Mouse (Mus musculus) intestine, embryonic 15.5 days (tissue): ENCODE data around the gene Foxl1. TPM values are rescaled to one million over a fixed set of nuclear protein-coding genes. Genes with fewer than 3 reads are reported as not detected.

Experiments
- ATAC-seq: fragments of 200-750 bp; cut with Nextera tagmentation; 2 replicates; pipeline ENCODE4 v1.8.0; 2017; ENCODE audit warnings: moderate TSS enrichment, moderate library complexity
- H3K27ac ChIP-seq: fragments of 300-500 bp; sonication (generic); 2 replicates; pipeline ENCODE4 v1.5.1; 2015; ENCODE audit warnings: mild to moderate bottlenecking, inconsistent platforms
- H3K27me3 ChIP-seq: fragments of 300-500 bp; sonication (generic); replicated peaks from 2 replicates; pipeline ENCODE4 v1.6.1; 2015; ENCODE audit warnings: inconsistent platforms
- H3K36me3 ChIP-seq: fragments of 300-500 bp; sonication (generic); 2 replicates; pipeline ENCODE4 v1.6.1; 2015; ENCODE audit warnings: inconsistent platforms
- H3K4me1 ChIP-seq: fragments of 300-500 bp; sonication (generic); replicated peaks from 2 replicates; pipeline ENCODE4 v1.6.1; 2015; ENCODE audit warnings: inconsistent platforms
- H3K4me2 ChIP-seq: fragments of 300-500 bp; sonication (generic); replicated peaks from 2 replicates; pipeline ENCODE4 v1.6.1; 2015; ENCODE audit warnings: mild to moderate bottlenecking, inconsistent platforms
- H3K4me3 ChIP-seq: fragments of 300-500 bp; sonication (generic); replicated peaks from 2 replicates; pipeline ENCODE4 v1.5.1; 2015; ENCODE audit warnings: inconsistent platforms
- H3K9ac ChIP-seq: fragments of 300-500 bp; sonication (generic); 2 replicates; pipeline ENCODE4 v1.6.1; 2015; ENCODE audit warnings: inconsistent platforms
- H3K9me3 ChIP-seq: fragments of 300-500 bp; sonication (generic); 2 replicates; pipeline ENCODE4 v1.6.1; 2016; ENCODE audit warnings: inconsistent platforms
- WGBS: fragments of 180-500 bp; shearing (Covaris S2); methylation state at CpG from one replicate; pipeline ENCODE4 v1.1.7; 2015; 5-methylcytosine and 5-hydroxymethylcytosine counted together
- polyA plus RNA-seq: library from polyadenylated mRNA; unstranded; fragments of >200 nt; fragmentation: Nextera tagmentation; extraction: Ambion mirVana; gene quantifications from 2 replicates; pipeline ENCODE4 v1.2.1, GENCODE M21; 2015

Foxl1 gene
- polyA plus RNA-seq, 1 experiment from 2014 or later = 9.3 TPM

DNA sequence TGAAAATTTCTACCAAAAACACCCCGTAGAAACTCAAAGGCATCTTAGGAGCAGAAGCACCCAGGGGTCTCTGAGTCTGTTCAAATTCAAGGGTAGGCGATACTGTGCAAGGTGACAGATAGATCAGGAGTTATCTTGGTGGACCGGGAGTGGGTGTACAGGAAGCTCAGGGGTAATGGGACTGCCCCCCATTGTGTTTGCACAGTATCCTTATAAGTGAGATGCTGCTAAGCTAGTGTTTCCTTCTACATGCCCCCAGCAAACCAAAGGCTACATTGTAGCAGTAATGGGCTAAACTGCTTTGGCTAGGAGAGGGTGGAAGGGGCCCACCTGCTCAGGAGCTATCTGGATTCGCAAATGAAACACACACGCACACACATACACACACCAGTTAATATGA is 33.7 kb downstream of the Foxl1 start:
- Histone ChIP-seq H3K9me3 (no peaks in the 10 kb centered on the region), H3K4me2 (no peak overlapping the region), H3K9ac (no peak overlapping the region), H3K27me3 (0 out of 2 replicates have a peak, but pooled peaks cover 3% of the 10 kb centered on the region), H3K36me3 (no peaks in the 10 kb centered on the region), H3K27ac (no peak overlapping the region), H3K4me3 (no peak overlapping the region), H3K4me1 (peaks cover 8% of the 10 kb centered on the region)
- ATAC-seq = no peak
- WGBS = 83% methylated on average over 5 of the region's 5 CpGs

DNA sequence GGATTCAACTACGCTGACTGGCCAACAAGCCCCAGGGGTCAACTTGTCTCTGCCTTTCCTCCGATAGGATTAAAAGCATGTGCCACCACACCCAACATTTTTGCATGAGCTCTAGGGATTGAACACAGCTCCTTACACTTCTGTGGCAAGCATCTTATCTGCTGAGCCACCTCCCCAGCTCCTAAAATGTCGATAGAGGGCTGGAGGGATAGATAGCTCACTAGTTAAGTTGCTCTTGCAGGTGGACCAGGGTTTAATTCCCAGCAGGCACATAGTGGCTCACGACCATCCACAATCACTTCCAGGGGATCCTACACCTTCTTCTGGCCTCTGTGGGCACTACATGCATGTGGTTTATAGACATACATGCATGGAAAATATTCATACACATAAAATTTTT is 34.7 kb downstream of the Foxl1 start:
- ATAC-seq = no peak
- Histone ChIP-seq H3K4me1 (peaks cover 8% of the 10 kb centered on the region), H3K9me3 (no peaks in the 10 kb centered on the region), H3K4me2 (no peak overlapping the region), H3K27me3 (0 out of 2 replicates have a peak, but pooled peaks cover 3% of the 10 kb centered on the region), H3K9ac (no peak overlapping the region), H3K27ac (no peak overlapping the region), H3K36me3 (no peaks in the 10 kb centered on the region), H3K4me3 (no peak overlapping the region)
- 75% methylated on average over 4 of the region's 4 CpGs for WGBS

- H3K4me1 ChIP-seq = peaks cover 15% of the 10 kb centered on the region
- no peak overlapping the region for H3K4me3 ChIP-seq
- no peak overlapping the region; the same call in 1 of the 2 replicates for H3K27ac ChIP-seq
- H3K36me3 ChIP-seq = no peaks in the 10 kb centered on the region
- no peak overlapping the region for H3K4me2 ChIP-seq
- ATAC-seq = no peak
- no peak overlapping the region for H3K9ac ChIP-seq
- 0 out of 2 replicates have a peak, but pooled peaks cover 3% of the 10 kb centered on the region for H3K27me3 ChIP-seq
- no peaks in the 10 kb centered on the region for H3K9me3 ChIP-seq
- WGBS = 66% methylated on average over 11 of the region's 11 CpGs
Measured at GRCm38 (mm10) chr8:121162906-121163695, 35.4 kb downstream of the Foxl1 start.

DNA sequence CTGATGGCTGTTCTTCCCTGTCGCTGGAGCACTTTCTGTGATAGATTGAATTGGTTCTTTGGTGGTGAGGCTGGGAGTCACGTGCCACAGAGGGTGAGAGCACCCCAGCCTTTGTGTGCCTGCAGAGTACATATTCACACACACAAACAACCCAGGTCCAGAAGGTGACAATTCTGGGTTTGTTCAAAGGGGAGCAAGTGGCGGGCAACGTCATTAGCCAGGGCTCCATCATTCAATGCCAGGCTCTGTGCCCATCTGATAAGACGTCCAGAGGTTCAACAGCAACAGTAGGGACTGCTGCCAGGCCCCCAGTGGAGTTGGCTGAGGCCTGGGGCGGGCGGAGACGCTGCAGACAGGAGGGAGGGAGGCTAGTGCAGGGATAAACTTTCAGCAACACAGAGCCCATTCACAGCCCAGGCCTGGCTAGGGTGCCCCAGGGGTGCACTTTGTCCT is 36.3 kb downstream of the Foxl1 start:
- 0 out of 2 replicates have a peak, but pooled peaks have one; percentile 47 for ATAC-seq
- Histone ChIP-seq H3K9me3 (no peaks in the 10 kb centered on the region), H3K4me3 (no peak overlapping the region), H3K36me3 (no peaks in the 10 kb centered on the region), H3K27me3 (0 out of 2 replicates have a peak, but pooled peaks cover 3% of the 10 kb centered on the region), H3K4me2 (no peak overlapping the region), H3K4me1 (peaks cover 16% of the 10 kb centered on the region), H3K27ac (no peak overlapping the region), H3K9ac (no peak overlapping the region)
- WGBS = 50% methylated on average over 8 of the region's 8 CpGs

GRCm38 (mm10) chr8:121168033-121168432 is 40.3 kb downstream of the Foxl1 start:
- H3K27ac ChIP-seq = no peak overlapping the region
- no peaks in the 10 kb centered on the region; the same call in 1 of the 2 replicates for H3K27me3 ChIP-seq
- H3K9ac ChIP-seq = no peak overlapping the region
- no peak overlapping the region for H3K4me3 ChIP-seq
- ATAC-seq = no peak
- no peak overlapping the region for H3K4me2 ChIP-seq
- no peaks in the 10 kb centered on the region for H3K9me3 ChIP-seq
- H3K4me1 ChIP-seq = peaks cover 21% of the 10 kb centered on the region
- H3K36me3 ChIP-seq = no peaks in the 10 kb centered on the region
- 65% methylated on average over 5 of the region's 5 CpGs for WGBS

GRCm38 (mm10) chr8:121170116-121170515 is 42.4 kb downstream of the Foxl1 start:
- H3K4me3 ChIP-seq = no peak overlapping the region
- no peaks in the 10 kb centered on the region for H3K9me3 ChIP-seq
- no peak overlapping the region for H3K27ac ChIP-seq
- H3K36me3 ChIP-seq = no peaks in the 10 kb centered on the region
- no peak overlapping the region for H3K4me2 ChIP-seq
- no peak overlapping the region for H3K9ac ChIP-seq
- H3K27me3 ChIP-seq = no peaks in the 10 kb centered on the region; the same call in 1 of the 2 replicates
- no peak for ATAC-seq
- WGBS = 46% methylated on average over 7 of the region's 7 CpGs
- peaks cover 18% of the 10 kb centered on the region; the same call in 1 of the 2 replicates for H3K4me1 ChIP-seq

- H3K36me3 ChIP-seq = no peaks in the 10 kb centered on the region
- H3K4me2 ChIP-seq = no peak overlapping the region
- H3K9ac ChIP-seq = no peak overlapping the region
- H3K27ac ChIP-seq = no peak overlapping the region
- H3K4me3 ChIP-seq = no peak overlapping the region
- no peak for ATAC-seq
- no peaks in the 10 kb centered on the region; the same call in 1 of the 2 replicates for H3K27me3 ChIP-seq
- WGBS = 55% methylated on average over 27 of the region's 27 CpGs
- H3K9me3 ChIP-seq = no peaks in the 10 kb centered on the region
- peaks cover 18% of the 10 kb centered on the region; the same call in 1 of the 2 replicates for H3K4me1 ChIP-seq
Measured at GRCm38 (mm10) chr8:121170626-121171552, 43.1 kb downstream of the Foxl1 start.

- no peak overlapping the region for H3K27ac ChIP-seq
- H3K4me3 ChIP-seq = no peak overlapping the region
- no peaks in the 10 kb centered on the region for H3K9me3 ChIP-seq
- H3K9ac ChIP-seq = no peak overlapping the region
- H3K36me3 ChIP-seq = no peaks in the 10 kb centered on the region
- WGBS = 67% methylated on average over 8 of the region's 8 CpGs
- H3K27me3 ChIP-seq = no peaks in the 10 kb centered on the region; the same call in 1 of the 2 replicates
- no peak overlapping the region for H3K4me2 ChIP-seq
- ATAC-seq = no peak
- H3K4me1 ChIP-seq = peaks cover 16% of the 10 kb centered on the region; the same call in 1 of the 2 replicates
Measured at GRCm38 (mm10) chr8:121172567-121172966, 44.8 kb downstream of the Foxl1 start.

- Histone ChIP-seq H3K36me3 (no peaks in the 10 kb centered on the region), H3K4me2 (no peak overlapping the region), H3K9ac (no peak overlapping the region), H3K4me3 (no peak overlapping the region), H3K27me3 (no peaks in the 10 kb centered on the region; the same call in 1 of the 2 replicates), H3K9me3 (no peaks in the 10 kb centered on the region), H3K27ac (no peak overlapping the region), H3K4me1 (peaks cover 9% of the 10 kb centered on the region; the same call in 1 of the 2 replicates)
- ATAC-seq = no peak
- 67% methylated on average over 10 of the region's 10 CpGs for WGBS
Measured at GRCm38 (mm10) chr8:121174178-121174577, 46.4 kb downstream of the Foxl1 start.

DNA sequence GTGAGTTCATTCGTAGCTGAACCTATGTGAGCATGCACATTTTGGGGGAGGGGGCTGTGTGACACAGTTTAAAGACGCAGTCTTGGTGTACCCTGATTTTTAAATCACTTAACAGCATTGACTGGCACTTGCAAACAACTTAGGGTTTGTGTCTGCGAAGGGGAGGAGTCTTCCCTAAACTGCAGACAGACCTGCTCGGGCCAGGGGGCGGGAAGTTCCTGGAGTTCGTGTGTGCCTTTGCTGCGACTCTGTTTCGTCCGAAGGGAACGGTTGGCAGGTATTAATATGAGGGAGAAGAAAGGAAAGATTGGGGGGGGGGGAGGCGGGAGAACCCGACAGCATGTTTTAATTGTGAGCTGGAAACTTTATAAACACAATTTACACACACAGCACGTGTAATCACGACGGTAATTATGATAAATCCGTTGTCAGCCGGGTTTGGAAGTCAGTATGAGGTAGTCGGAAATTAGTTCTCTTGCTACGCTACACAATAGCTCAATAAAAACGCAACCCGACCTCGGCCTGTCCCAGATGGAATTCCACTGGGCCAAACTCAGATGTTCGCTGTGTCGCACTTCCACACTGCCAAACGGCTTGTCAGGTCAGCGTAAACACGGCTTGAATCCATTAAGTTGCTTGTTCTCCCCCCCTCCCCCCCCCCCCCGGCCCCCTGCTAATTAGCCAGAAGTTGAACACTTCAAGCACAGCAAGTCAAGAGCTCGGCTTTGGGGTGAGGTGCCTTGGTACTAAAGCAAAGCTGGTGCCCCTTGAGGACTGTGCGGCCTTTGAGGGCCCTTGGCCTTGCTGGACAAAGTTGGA is 47.2 kb downstream of the Foxl1 start:
- Histone ChIP-seq H3K27ac (no peak overlapping the region), H3K27me3 (no peaks in the 10 kb centered on the region; the same call in 1 of the 2 replicates), H3K9me3 (no peaks in the 10 kb centered on the region), H3K4me1 (peaks cover 9% of the 10 kb centered on the region; the same call in 1 of the 2 replicates), H3K36me3 (no peaks in the 10 kb centered on the region), H3K4me3 (no peak overlapping the region), H3K9ac (no peak overlapping the region), H3K4me2 (no peak overlapping the region)
- no peak; the same call in 1 of the 2 replicates for ATAC-seq
- 35% methylated on average over 30 of the region's 30 CpGs for WGBS

GRCm38 (mm10) chr8:121175540-121176090 is 47.9 kb downstream of the Foxl1 start:
- Histone ChIP-seq H3K36me3 (no peaks in the 10 kb centered on the region), H3K9me3 (no peaks in the 10 kb centered on the region), H3K27me3 (no peaks in the 10 kb centered on the region; the same call in 1 of the 2 replicates), H3K27ac (no peak overlapping the region), H3K4me2 (no peak overlapping the region), H3K4me3 (no peak overlapping the region), H3K4me1 (peaks cover 6% of the 10 kb centered on the region; the same call in 1 of the 2 replicates), H3K9ac (no peak overlapping the region)
- 64% methylated on average over 8 of the region's 8 CpGs for WGBS
- no peak for ATAC-seq
